Mouse (Mus musculus): ENCODE results near the gene Cstf2t.

GRCm38 (mm10) chr19:31136316-31136715 lies 53.7 kb downstream of the Cstf2t start:
- TF ChIP-seq POLR2A (IDR thresholded peaks at IDR 0.05; ENCODE audit: control insufficient read depth, extremely low read depth, insufficient read depth, low read length, poor library complexity) = no peak
- TF ChIP-seq CTCF (IDR thresholded peaks at IDR 0.05; ENCODE audit: borderline replicate concordance, control insufficient read depth, extremely low read depth, insufficient read depth, low read length, poor library complexity) = no peak

All from thymus, adult 2 months (tissue).